Mouse (Mus musculus) spleen, adult 2 months (tissue): ENCODE results near the gene Rab21. TPM values are rescaled to one million over a fixed set of nuclear protein-coding genes. Genes with fewer than 3 reads are reported as not detected.

Source experiments
- DNase-seq, 2 experiments: peaks; one replicate each; pipeline versions ENCODE4 v3.0.0 to v3.0.0-alpha.2; 2012 to 2021; ENCODE audit warnings: low spot score in 2 of 2, low read depth in 1 of 2
- H3K27ac ChIP-seq: fragments of 200-500 bp; 2 replicates; pipeline ENCODE4 v1.5.1; 2012; ENCODE audit warnings: low read length, inconsistent platforms; ENCODE audit not compliant: insufficient read depth
- H3K27me3 ChIP-seq: fragments of 200-500 bp; 2 replicates; pipeline ENCODE4 v1.6.1; 2012; ENCODE audit warnings: mild to moderate bottlenecking, moderate library complexity, low read length, inconsistent platforms; ENCODE audit not compliant: control insufficient read depth, insufficient read depth
- H3K36me3 ChIP-seq: fragments of 200-500 bp; 2 replicates; pipeline ENCODE4 v1.6.1; 2012; ENCODE audit warnings: mild to moderate bottlenecking, low read length, inconsistent platforms; ENCODE audit not compliant: control insufficient read depth, insufficient read depth
- H3K4me1 ChIP-seq: fragments of 200-500 bp; 2 replicates; pipeline ENCODE4 v1.6.1; 2011; ENCODE audit warnings: inconsistent platforms; ENCODE audit not compliant: control insufficient read depth, insufficient read depth, insufficient read length
- H3K4me3 ChIP-seq: fragments of 200-500 bp; 2 replicates; pipeline ENCODE4 v1.5.1; 2011; ENCODE audit warnings: mild to moderate bottlenecking, inconsistent platforms; ENCODE audit not compliant: insufficient read depth, insufficient read length; ENCODE audit errors: extremely low read depth
- CTCF ChIP-seq: fragments of 200-500 bp; IDR thresholded peaks from 2 replicates; pipeline ENCODE4 v1.5.1; 2011; ENCODE audit warnings: mild to moderate bottlenecking, inconsistent platforms; ENCODE audit not compliant: insufficient read depth, insufficient read length, insufficient replicate concordance; ENCODE audit errors: extremely low read depth
- POLR2A ChIP-seq: fragments of 200-500 bp; IDR thresholded peaks from 2 replicates; pipeline ENCODE4 v1.6.1; 2011; ENCODE audit warnings: low read depth, low read length, inconsistent platforms
- WGBS: fragments of 180-500 bp; shearing (Covaris S2); methylation state at CpG from one replicate; pipeline ENCODE4 v1.1.7; 2018; 5-methylcytosine and 5-hydroxymethylcytosine counted together
- polyA plus RNA-seq: library from polyadenylated mRNA; depleted of rRNA; stranded (reverse); fragments of >200 nt; gene quantifications from 2 replicates; pipeline ENCODE4 v1.2.3, GENCODE M21; 2012

Rab21 gene
- polyA plus RNA-seq, 1 experiment, result 26.5 TPM

DNA sequence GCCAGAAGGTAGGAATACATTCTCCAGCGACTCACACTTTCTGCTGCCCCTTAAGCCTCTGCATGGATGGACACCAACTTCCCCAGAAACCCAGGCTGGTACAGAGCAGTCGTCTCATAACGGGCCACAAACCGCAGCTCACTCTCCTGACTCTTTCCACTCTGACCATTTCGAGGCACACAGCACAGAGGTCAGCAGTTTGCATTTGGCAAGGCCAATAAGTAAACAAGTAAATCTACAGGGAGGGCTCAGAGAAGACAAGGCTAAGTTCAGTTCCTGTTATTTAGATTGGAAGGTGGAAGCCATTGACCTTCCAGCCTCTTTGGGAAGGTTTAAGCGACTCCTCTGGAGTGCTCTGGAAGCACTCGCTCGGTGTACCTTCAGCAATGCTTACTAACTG lies 26.5 kb downstream of the Rab21 start:
- no peaks in the 10 kb centered on the region for H3K4me1 ChIP-seq
- H3K27me3 ChIP-seq, result no peaks in the 10 kb centered on the region
- no peak overlapping the region for H3K27ac ChIP-seq
- no peak for TF ChIP-seq POLR2A
- TF ChIP-seq CTCF, result no peak
- H3K4me3 ChIP-seq, result no peak overlapping the region
- no peak for DNase-seq
- 88% methylated on average over 8 of the region's 8 CpGs for WGBS
- peaks cover 32% of the 10 kb centered on the region for H3K36me3 ChIP-seq

DNA sequence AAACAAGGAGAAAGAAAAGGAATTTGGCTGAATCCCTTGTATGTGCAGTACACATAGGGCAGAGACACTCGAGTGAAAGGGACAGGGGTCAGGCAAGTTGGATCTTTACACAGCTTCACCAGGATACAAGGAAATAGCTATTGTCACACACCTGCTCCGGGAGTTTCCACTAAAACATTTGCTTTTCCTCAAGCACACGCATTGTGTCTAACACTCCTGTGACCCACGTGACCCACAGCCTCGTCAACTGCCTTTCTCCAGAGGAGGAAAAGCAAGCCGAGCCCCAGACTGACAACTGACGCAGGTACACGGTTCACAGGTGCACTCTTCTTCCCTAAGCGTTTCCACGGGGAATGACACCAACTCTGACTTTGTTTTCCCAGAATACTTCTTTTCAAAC lies 31.2 kb downstream of the Rab21 start:
- DNase-seq, result no peak
- H3K27me3 ChIP-seq, result no peaks in the 10 kb centered on the region
- TF ChIP-seq POLR2A (no peak), CTCF (no peak)
- WGBS, result 81% methylated on average over 10 of the region's 10 CpGs
- peaks cover 10% of the 10 kb centered on the region for H3K36me3 ChIP-seq
- H3K4me1 ChIP-seq, result no peaks in the 10 kb centered on the region
- no peak overlapping the region for H3K4me3 ChIP-seq
- H3K27ac ChIP-seq, result no peak overlapping the region

DNA sequence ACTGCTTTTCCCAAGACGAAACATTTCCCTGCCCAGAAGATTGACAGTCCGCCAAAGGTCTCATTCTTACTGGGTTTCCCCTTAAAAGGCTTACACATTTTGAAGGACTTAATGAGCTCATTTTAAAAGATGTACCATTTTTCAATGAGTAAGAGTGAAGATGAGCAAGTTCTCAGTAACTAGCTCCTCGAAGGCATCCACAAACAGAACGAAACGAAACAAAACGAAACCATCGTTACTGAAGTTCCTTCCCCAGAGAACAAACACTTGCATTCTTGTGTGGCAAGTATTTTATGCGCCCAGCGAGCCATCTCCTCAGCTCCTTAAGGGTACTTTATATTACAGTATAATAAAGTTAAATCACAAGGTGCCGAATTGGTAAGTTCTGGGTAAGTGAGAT lies 34.0 kb downstream of the Rab21 start:
- H3K4me3 ChIP-seq, result no peak overlapping the region
- no peaks in the 10 kb centered on the region for H3K4me1 ChIP-seq
- H3K36me3 ChIP-seq, result peaks cover under 1% of the 10 kb centered on the region
- no peaks in the 10 kb centered on the region for H3K27me3 ChIP-seq
- no peak for DNase-seq
- TF ChIP-seq CTCF (no peak), POLR2A (no peak)
- WGBS, result 92% methylated on average over 10 of the region's 10 CpGs
- no peak overlapping the region for H3K27ac ChIP-seq

DNA sequence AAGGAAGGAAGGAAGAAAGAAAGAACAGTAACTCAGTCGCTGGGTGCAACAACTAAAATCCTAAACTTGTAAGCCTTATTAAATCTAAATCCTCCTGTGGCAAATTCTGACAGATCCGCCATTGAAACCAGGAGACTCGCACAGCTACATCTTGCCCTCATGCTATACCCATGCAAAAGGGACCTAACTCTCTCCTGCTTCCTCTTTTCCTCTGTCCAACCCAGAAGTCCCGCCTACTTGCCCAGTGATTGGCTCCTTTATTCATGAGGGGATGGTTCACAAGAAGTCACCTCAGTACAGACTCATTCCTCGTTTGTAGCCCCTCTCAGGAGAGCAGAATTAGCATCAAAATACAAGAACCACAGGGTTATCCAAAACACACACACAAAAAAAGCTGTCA lies 43.7 kb downstream of the Rab21 start:
- Histone ChIP-seq H3K4me1 (no peaks in the 10 kb centered on the region), H3K27ac (no peak overlapping the region), H3K36me3 (no peaks in the 10 kb centered on the region), H3K4me3 (no peak overlapping the region), H3K27me3 (no peaks in the 10 kb centered on the region)
- TF ChIP-seq POLR2A (no peak), CTCF (no peak)
- 74% methylated on average over 5 of the region's 5 CpGs for WGBS
- DNase-seq, result no peak

DNA sequence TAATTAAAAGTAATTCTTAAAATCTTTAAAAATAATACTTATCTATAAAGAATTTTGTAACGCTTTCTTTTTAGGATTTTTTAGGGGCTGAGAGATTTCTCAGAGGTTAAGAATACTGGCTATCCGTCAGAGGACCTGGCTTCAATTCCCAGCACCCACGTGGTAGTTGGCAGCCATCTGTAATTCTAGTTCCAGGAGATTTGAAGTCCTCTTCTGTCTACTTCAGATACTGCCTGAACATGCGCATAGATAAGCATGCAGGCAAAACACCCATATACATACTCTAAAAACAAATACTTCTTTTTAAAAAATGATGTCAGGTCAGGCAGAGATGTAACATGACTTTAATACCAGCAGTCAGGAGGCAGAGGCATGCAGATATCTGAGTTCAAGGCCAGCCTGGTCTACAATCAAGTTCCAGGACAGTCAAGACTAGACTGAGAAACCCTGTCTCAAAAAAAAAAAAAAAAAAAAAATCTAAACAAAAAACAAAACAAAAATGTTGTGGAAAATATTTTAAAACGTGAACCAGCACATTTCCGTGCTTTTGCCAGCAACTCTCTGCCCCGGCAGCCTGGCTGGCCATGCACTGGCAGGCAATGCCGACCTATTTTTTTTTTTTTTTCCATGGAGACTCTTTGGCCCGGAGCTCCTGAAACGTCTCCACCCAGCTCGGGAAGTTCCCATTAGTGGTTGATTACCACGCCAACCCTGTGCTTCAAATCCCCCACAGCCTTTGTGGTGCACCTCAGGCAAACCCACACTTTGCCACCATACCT lies 44.6 kb downstream of the Rab21 start:
- no peak overlapping the region for H3K4me3 ChIP-seq
- DNase-seq, result no peak
- no peaks in the 10 kb centered on the region for H3K27me3 ChIP-seq
- WGBS, result 87% methylated on average over 12 of the region's 12 CpGs
- no peaks in the 10 kb centered on the region for H3K36me3 ChIP-seq
- no peaks in the 10 kb centered on the region for H3K4me1 ChIP-seq
- H3K27ac ChIP-seq, result no peak overlapping the region
- TF ChIP-seq POLR2A (no peak), CTCF (no peak)

DNA sequence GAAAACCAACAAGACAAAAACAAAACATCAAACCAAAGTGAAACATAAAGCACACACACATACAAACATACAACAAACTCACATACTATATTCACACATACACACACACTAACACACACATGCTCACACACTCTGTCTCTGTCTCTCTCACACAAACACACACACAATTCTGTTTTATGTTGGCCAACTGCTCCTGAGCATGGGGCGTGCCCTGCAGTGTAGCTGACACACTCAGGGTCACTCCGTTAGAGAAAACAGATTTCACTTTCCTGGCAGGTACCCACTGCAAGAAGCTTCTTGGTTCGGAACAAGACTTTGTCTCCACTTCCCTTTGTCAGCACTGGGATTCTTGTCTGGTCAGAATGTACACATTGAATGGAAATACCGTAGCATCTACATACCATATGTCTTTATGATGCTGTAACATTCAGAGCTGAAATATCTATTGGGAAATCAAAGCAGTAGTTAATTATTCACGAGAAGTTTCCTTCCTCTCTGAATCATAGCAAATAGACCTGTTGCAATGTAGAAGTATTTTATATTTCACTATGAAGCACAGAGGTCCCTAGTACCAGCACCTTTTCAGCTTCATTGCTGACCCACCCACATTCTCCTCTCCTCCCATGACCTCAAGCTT lies 52.4 kb downstream of the Rab21 start:
- Histone ChIP-seq H3K27me3 (no peaks in the 10 kb centered on the region), H3K4me1 (no peaks in the 10 kb centered on the region), H3K4me3 (no peak overlapping the region), H3K27ac (no peak overlapping the region), H3K36me3 (no peaks in the 10 kb centered on the region)
- DNase-seq, result no peak
- WGBS, result 69% methylated on average over 5 of the region's 5 CpGs
- no peak for TF ChIP-seq POLR2A
- no peak for TF ChIP-seq CTCF

DNA sequence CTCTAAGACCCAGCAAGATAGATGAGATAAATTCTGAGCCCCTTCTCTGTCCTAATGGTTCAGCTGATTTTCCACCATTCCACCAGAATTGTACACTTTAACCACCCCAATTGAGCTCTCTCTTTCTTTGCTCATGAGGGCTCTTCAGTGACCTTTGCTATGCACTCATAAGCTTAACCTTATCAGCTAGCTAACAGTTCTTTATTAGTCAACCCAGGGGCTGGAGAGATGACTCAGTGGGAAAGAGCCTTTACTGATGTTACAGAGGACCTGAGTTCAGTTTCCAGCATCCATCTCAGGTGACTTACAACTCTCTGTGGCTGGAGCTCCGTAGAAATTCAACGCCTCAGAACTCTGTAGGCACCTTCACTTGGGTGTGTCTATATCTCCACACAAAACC lies 53.1 kb downstream of the Rab21 start:
- H3K4me1 ChIP-seq, result no peaks in the 10 kb centered on the region
- H3K4me3 ChIP-seq, result no peak overlapping the region
- TF ChIP-seq CTCF (no peak), POLR2A (no peak)
- H3K36me3 ChIP-seq, result no peaks in the 10 kb centered on the region
- no peak overlapping the region for H3K27ac ChIP-seq
- no peak for DNase-seq
- WGBS, result 93% methylated on average over 2 of the region's 2 CpGs
- H3K27me3 ChIP-seq, result no peaks in the 10 kb centered on the region
